Mouse (Mus musculus) lung, postnatal 36 days (tissue): Measurements from ENCODE around the gene Cd101.

ENCODE experiments used
- DNase-seq: peaks from one replicate; pipeline ENCODE4 v3.0.0; 2022; ENCODE audit warnings: mixed read lengths

Gene Cd101

GRCm38 (mm10) chr3:100999732-101000131 lies 29.6 kb downstream of the Cd101 start:
- DNase-seq = no peak

DNA sequence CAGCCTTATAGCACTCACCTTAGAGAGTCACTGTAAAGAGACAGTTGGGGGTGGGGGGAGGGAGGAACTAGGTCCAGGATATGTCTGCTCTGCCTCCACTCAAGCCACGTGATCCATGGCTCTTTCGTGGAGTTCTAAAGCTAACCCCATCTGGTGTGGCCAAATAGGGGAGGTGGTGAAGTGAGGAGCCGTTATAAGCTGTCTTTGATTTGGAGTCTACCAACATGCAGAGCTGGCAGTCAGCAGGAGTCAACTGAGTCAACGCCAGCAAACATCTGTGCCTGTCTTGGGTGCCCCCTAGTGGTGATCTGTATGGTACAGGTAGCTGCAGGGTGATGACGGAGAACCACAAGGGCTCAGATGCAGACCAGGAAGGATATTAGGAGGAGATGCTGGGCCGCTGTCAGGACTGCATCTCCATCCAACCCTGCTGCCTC lies 30.4 kb downstream of the Cd101 start:
- peak; percentile 96 for DNase-seq

DNA sequence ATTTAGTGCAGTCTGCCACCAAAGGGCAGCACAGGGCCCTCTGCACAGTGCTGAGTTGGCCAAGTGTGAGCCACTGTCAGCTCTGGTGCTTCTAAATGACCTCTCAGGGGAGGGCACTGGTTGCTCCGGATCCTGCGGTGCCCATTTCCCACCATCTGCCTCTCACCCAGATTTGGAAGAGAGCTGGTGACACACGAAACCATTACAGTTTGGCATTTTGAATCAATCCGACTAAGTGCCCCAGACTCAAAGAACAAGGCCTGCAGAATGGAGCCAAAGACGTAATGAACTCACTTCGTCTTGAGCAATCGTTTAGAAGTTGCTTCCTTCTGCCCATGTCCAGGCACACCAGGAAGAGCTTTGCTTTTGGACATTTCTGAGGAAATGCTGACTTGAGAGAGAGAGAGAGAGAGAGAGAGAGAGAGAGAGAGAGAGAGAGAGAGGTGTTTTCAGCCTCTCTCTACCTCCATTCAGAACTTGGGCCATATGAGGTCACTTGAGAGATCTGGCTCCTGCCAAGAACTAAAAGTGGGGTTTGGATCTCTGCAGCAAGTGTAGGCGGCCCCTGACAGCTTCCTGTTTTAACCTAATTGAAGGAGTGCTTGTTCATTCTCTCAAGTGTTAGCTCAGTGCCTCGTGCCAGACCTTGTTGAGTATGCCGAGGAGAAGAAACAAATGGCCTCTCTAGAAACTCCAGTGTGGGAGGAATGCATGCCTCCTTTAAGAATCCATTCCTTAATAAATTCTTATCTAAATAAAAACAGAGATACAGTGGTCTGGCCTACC lies 31.4 kb downstream of the Cd101 start:
- DNase-seq = peak; percentile 95

- DNase-seq = no peak
Measured at GRCm38 (mm10) chr3:100994252-100994651, 35.1 kb downstream of the Cd101 start.

GRCm38 (mm10) chr3:100993718-100994117 lies 35.6 kb downstream of the Cd101 start:
- DNase-seq = peak; percentile 59

DNA sequence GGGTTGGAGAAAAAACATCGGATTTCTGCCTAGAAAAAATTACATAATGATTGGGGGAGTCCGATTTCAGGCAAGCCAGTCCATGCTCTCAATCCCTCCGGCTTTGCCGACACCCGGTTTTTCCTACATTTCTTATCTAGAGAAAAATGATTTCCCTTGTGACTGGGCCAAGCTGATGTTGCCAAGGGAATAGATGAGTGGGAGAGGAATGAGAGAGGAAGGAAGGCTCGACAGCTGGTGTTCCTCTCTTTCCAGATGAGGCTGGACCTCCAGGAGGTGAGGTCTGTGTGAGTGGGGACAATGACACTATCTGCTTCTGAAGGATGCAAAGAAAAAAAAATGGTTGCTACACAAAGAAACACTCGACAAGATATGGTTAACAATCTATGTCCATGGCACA lies 36.2 kb downstream of the Cd101 start:
- no peak for DNase-seq

DNA sequence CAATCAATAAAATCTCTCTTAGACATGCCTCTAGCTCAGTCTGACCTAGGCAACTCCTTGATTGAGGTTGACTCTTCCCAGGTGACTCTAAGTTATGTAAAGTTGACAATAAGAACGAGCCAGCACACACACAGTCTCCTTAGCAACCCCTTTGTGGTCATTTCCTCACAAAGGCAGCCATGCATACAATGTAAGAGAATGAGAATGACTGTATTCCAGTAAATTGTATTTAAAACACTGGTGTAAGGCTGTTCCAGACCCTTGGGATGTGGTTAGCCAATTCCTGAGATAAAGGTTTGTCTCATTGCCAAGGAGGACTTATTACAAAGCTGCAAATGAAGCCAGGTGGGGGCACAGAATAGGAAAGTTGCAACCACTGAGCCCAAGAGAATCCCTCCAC lies 39.1 kb downstream of the Cd101 start:
- no peak for DNase-seq

DNA sequence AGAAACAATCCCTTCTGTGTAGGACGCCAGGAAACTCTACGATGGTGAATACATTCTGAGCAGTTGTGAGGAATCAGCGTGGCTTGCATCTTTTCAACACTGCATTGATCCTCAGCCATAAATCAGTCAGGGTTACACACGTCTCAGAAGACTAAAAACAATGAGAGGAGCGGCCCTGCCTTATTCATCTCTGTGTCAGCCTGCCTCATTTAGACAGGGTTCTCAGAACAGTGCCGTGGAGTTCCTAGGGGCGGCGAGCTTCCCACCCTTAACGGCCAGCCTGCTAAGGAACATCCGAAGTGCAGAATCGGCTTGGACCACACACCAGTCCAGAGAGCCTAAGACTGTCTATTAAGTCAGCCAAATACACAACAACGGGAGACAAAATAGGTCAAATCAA lies 39.9 kb downstream of the Cd101 start:
- no peak for DNase-seq

DNA sequence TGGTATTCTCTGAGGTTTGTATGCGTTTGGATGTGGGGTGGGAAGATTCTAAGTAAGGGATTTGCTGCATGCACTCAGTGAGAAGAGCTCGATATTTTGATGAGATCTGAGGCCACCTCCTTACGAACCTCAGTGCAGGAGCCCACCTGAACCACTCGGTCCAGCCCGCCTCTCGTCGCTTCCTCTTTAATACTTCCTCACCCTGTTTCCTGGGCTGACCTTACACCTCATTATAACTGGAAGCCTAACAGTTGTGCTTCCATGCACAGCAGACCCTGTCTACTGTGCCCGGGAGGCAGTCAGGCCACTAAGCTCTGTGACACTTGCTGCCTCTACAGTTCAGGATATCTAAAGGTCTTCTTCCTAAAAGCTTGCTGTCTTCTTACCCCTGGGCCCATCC lies 50.1 kb downstream of the Cd101 start:
- DNase-seq = peak; percentile 49

DNA sequence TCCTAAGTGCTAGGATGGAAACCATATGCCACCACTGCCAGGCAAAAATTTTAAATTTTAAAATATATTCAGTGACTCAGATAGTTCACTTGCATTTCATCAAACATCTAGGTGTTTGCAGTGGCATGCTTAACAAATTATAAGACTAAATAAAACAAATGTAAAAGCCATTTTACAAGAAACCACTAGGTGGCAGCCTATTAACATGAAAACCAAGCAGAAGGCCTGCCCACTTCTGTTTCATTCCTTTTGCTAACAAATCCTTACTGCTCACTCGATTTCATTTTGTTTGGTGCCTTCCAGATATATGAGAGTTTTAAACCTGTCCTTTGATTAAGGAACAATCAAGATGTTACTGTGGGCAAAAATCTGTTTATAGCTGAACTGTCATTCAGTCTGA lies 55.5 kb downstream of the Cd101 start:
- peak; percentile 79 for DNase-seq

DNA sequence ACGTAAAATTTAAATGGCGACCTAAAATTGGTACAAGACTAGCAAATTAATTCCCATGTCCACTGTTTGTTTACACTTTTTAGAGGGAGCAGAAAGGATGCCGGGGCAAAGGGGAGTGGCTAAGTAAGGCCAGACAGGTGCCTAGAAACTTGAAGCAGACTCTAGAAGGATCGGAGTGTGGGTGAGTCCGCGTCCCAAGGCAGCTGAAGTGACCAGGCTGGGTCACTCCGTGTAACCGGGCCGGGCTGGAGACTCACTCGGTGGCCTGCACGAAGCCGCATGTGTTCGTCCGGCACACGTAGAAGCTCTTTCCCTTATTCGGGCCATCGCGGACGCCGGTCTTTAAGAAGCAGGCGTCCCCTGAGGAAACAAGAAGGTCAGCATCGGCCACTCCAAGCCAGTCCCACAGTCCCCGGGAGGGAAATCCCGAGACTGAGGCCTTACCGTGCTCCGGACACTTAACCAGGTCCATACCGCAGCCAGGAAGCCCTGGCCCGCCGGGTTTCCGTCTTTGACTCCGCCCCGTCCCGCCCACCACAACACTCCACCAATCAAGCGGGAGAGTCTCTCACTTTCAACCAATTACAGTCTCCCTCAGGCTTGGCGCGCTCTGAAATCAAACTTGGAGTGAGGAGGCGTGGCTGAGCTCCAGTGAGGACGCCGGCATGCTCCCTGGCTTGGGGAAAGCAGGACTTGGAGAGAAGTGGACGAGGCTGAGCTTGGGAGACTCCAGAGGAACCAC lies 60.0 kb downstream of the Cd101 start, which contains the start of gene Ttf2:
Gene Ttf2 (minus strand): TSS at position 488 of the 742 bp plus-strand sequence.
- DNase-seq = peak; percentile 97

- peak; percentile 69 for DNase-seq
Measured at GRCm38 (mm10) chr3:100963849-100964542, 65.4 kb downstream of the Cd101 start.

- peak; percentile 35 for DNase-seq
Measured at GRCm38 (mm10) chr3:100961501-100961900, 67.9 kb downstream of the Cd101 start.

DNA sequence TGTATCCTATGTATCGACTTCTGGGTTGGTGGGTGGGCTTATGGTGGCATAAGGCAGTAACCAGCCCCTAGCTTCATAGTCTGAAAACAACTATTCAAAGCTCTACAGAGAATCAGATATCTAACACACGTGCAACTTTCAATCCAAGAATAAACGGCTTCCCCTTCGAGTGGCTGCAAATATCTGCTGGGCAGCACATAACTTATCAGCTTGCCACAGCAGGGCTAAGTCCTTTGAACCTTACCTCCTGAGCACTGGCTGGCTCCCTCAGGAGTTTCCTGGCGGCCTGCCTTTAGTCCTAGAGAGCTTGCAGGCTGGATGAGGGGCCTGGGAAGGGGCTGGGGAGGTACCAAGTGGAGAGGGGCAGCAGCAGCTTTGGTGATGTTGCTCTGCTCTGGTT lies 68.3 kb downstream of the Cd101 start:
- DNase-seq = no peak

GRCm38 (mm10) chr3:100954616-100955015 lies 74.7 kb downstream of the Cd101 start:
- no peak for DNase-seq

DNA sequence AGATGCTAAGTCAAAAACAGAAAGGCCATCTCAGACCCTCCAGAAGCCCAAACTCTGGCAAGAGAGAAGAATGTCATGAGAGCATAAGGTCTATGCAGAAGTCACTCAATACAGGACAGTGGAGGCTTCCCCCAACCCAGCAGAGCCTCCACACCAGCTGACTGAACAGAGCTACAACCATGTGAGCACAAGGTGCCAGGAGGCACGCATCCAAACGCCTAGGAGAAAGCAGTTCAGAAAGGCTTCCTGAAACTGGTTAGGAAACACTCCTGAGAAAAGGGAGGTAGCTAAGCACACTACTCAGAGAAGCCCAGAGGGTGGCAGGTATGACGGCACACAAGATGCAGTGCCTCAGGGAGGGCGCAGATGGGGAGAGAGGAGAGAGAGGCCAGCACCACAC lies 77.8 kb downstream of the Cd101 start:
- DNase-seq = no peak

GRCm38 (mm10) chr3:100947286-100947685 lies 82.1 kb downstream of the Cd101 start:
- no peak for DNase-seq
